Mouse (Mus musculus) embryonic facial prominence, embryonic 12.5 days (tissue): ENCODE measurements around the gene Tspan17. TPM values are rescaled to one million over a fixed set of nuclear protein-coding genes. Genes with fewer than 3 reads are reported as not detected.

Source experiments
- ATAC-seq: fragments of 200-750 bp; cut with Nextera tagmentation; 2 replicates; pipeline ENCODE4 v1.8.0; 2017; ENCODE audit not compliant: insufficient number of reproducible peaks, insufficient read depth, low FRiP score, low TSS enrichment
- H3K27ac ChIP-seq: fragments of 300-500 bp; sonication (generic); 2 replicates; pipeline ENCODE4 v1.5.1; 2016; ENCODE audit warnings: mild to moderate bottlenecking
- H3K27me3 ChIP-seq: fragments of 300-500 bp; sonication (generic); 2 replicates; pipeline ENCODE4 v1.6.1; 2016; ENCODE audit warnings: mild to moderate bottlenecking, moderate library complexity
- H3K36me3 ChIP-seq: fragments of 300-500 bp; sonication (generic); 2 replicates; pipeline ENCODE4 v1.6.1; 2016; ENCODE audit warnings: mild to moderate bottlenecking
- H3K4me1 ChIP-seq: fragments of 300-500 bp; sonication (generic); 2 replicates; pipeline ENCODE4 v1.6.1; 2016
- H3K4me2 ChIP-seq: fragments of 300-500 bp; sonication (generic); replicated peaks from 2 replicates; pipeline ENCODE4 v1.6.1; 2016; ENCODE audit warnings: mild to moderate bottlenecking, moderate library complexity
- H3K4me3 ChIP-seq: fragments of 300-500 bp; sonication (generic); 2 replicates; pipeline ENCODE4 v1.5.1; 2016; ENCODE audit warnings: mild to moderate bottlenecking
- H3K9ac ChIP-seq: fragments of 300-500 bp; sonication (generic); 2 replicates; pipeline ENCODE4 v1.6.1; 2016; ENCODE audit warnings: mild to moderate bottlenecking, moderate library complexity
- H3K9me3 ChIP-seq: fragments of 300-500 bp; sonication (generic); 2 replicates; pipeline ENCODE4 v1.6.1; 2016; ENCODE audit warnings: mild to moderate bottlenecking, moderate library complexity
- WGBS: fragments of 180-500 bp; shearing (Covaris S2); methylation state at CpG from one replicate; pipeline ENCODE4 v1.1.7; 2016; 5-methylcytosine and 5-hydroxymethylcytosine counted together
- polyA plus RNA-seq: library from polyadenylated mRNA; unstranded; fragments of >200 nt; fragmentation: Nextera tagmentation; extraction: Ambion mirVana; gene quantifications from 2 replicates; pipeline ENCODE4 v1.2.1, GENCODE M21; 2016

Gene Tspan17
- polyA plus RNA-seq, 1 experiment from 2014 or later: 9.9 TPM

DNA sequence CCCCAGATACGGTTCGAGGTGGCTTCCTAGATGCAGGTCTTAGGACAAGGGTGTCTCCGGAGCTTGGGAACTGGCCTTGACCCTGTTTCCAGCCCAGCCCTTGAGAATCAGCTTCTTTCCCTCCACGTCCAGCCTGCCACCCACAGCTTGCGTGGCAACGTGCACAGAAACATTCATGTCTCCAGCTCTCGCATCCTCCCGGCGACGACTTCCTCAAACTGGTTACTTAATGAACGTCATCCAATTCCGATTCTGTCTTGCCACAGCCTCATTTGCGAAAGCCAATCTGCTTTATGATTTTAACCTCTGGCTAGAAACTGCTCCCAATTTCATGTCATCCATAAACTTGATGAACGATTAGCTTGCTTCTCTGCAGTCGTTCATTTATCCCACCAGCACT lies 49.4 kb downstream of the Tspan17 start:
- Histone ChIP-seq H3K4me2 (no peak overlapping the region), H3K9ac (no peak overlapping the region), H3K27me3 (no peaks in the 10 kb centered on the region), H3K4me1 (peaks cover 10% of the 10 kb centered on the region), H3K4me3 (no peak overlapping the region), H3K9me3 (no peaks in the 10 kb centered on the region), H3K36me3 (no peaks in the 10 kb centered on the region), H3K27ac (no peak overlapping the region)
- no peak for ATAC-seq
- 76% methylated on average over 15 of the region's 15 CpGs for WGBS

DNA sequence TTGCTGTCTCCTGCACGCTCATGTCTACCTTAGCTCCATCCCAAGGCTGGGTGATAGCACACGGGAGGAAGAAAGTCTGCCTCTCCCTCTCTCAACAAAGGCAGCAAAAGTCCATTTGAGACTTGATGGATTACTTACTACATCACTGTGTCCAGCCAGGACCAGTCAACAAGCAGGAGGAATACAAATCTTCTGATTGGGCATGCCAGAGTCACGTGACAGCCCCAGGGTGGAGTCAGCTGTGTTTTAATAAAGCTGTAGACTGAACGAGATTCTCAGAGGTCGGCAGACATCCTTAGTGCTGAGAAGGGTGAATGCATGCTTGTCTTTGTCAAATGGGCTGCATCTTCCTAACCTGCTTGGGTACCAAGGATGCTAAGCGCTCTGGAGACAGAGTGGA lies 50.0 kb downstream of the Tspan17 start:
- H3K36me3 ChIP-seq: no peaks in the 10 kb centered on the region

DNA sequence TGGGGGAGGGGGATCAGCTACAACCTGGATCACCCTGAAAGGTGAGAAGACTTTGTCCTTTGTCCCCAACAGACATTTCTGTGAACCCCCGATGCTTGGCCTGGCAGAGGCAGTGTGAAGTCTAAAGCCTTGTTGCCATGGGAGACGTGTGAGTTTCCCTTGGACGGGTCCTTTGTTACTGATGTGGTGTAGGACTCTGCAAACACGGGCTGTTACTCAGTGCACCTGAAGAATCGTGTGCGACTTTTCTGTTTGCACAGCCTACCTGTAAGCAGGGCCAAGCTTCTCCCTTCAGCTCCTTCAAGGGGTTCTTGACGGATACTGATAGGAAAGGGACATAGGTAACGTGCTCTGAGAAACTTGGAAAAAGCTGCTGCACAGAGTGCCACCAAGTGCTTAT lies 55.4 kb downstream of the Tspan17 start:
- Histone ChIP-seq H3K9ac (no peak overlapping the region), H3K9me3 (no peaks in the 10 kb centered on the region), H3K4me3 (no peak overlapping the region), H3K4me2 (no peak overlapping the region), H3K27me3 (no peaks in the 10 kb centered on the region), H3K36me3 (no peaks in the 10 kb centered on the region), H3K4me1 (no peaks in the 10 kb centered on the region), H3K27ac (no peak overlapping the region)
- no peak for ATAC-seq
- 53% methylated on average over 8 of the region's 8 CpGs for WGBS

More for the DNA sequence above, 50.0 kb downstream of the Tspan17 start:
- Histone ChIP-seq H3K9me3 (no peaks in the 10 kb centered on the region), H3K9ac (no peak overlapping the region), H3K4me2 (no peak overlapping the region), H3K4me1 (peaks cover 10% of the 10 kb centered on the region), H3K27ac (no peak overlapping the region), H3K27me3 (no peaks in the 10 kb centered on the region), H3K4me3 (no peak overlapping the region)
- ATAC-seq: no peak
- 64% methylated on average over 6 of the region's 6 CpGs for WGBS

Other genes with a start within 250 kb of the Tspan17 start
- gene 4833439L19Rik, start 223.9 kb upstream of the Tspan17 start, polyA plus RNA-seq: 168 and 169 TPM in 2 replicates
- 35.9 and 36.8 TPM in 2 replicates for gene Arl10, start 214.4 kb upstream of the Tspan17 start, polyA plus RNA-seq
- 84.7 and 85.7 TPM in 2 replicates for gene Nop16, start 199.3 kb upstream of the Tspan17 start, polyA plus RNA-seq
- 170 and 175 TPM in 2 replicates for gene Higd2a, start 199.2 kb upstream of the Tspan17 start, polyA plus RNA-seq
- gene Cltb, start 178.0 kb upstream of the Tspan17 start, polyA plus RNA-seq: 27.5 and 28.0 TPM in 2 replicates
- gene Faf2, start 167.6 kb upstream of the Tspan17 start, polyA plus RNA-seq: 86.6 and 92.4 TPM in 2 replicates
- gene Rnf44, start 95.5 kb upstream of the Tspan17 start, polyA plus RNA-seq: 58.0 and 65.3 TPM in 2 replicates
- gene Cdhr2, start 87.9 kb upstream of the Tspan17 start, polyA plus RNA-seq: 0.05 and 0.06 TPM in 2 replicates
- 2.1 and 4.2 TPM in 2 replicates for gene Gprin1, start 39.5 kb upstream of the Tspan17 start, polyA plus RNA-seq
- gene Sncb, start 22.8 kb upstream of the Tspan17 start, polyA plus RNA-seq: 0.27 and 0.37 TPM in 2 replicates
- not detected in 2 replicates for gene Eif4e1b, start 5.4 kb upstream of the Tspan17 start, polyA plus RNA-seq
- gene Unc5a, start 160.0 kb downstream of the Tspan17 start, polyA plus RNA-seq: 1.6 TPM in 2 replicates
- gene Hk3, start 232.0 kb downstream of the Tspan17 start, polyA plus RNA-seq: 0.76 and 0.93 TPM in 2 replicates